Mouse (Mus musculus) embryo, embryonic 11 days (tissue): Measurements from ENCODE around the gene Cort.
"Not testable (repeated sequence)": the region's sequence is repeated elsewhere in the genome, so short reads cannot be mapped to it uniquely, and the experiment has no call there.

Source experiments
- DNase-seq: peaks from one replicate; pipeline ENCODE4 v3.0.0-alpha.2; 2015

Gene Cort

DNA sequence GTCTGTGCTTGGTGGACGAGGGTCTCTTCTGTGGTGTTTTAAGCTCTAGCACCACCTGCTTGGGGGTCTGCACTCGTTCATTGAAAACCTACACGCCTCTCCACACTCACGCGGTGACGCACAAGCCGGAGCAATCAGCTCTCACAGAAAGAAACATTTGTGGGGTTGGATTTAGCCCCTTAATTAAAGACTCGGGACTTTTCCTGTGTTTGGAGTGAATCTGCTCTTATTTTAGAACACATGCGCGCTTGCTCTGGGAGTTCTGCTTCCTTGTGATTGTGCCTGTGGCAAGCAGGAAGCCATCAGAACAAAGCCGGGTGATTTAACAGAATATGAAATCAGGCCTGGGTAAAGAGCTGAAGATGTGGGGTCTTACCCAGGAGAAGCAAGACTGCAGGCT, at the start of gene Cort:
Gene Cort, minus strand, starts transcription at position 101 of the 400 bp plus-strand sequence.
- no peak for DNase-seq

DNA sequence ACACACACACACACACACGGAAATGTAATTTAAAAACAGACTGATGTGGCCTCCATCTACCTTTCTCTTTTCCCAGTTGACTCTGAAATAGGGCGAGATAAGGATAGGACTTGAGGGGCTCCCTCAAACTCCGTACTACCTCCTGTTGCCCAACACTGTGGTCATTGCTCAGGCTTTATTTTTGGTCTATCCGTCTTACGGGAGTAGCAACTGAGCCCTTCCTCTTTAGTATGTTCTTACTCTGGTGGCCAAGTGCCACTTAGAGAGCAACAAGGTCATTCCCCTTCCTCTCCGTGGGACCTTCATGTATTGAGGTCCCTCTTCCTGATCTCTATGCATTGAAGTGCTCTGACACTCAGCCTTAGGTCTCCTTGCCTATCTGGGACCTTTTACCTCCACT, 47.1 kb upstream of the Cort start:
- no peak for DNase-seq

DNA sequence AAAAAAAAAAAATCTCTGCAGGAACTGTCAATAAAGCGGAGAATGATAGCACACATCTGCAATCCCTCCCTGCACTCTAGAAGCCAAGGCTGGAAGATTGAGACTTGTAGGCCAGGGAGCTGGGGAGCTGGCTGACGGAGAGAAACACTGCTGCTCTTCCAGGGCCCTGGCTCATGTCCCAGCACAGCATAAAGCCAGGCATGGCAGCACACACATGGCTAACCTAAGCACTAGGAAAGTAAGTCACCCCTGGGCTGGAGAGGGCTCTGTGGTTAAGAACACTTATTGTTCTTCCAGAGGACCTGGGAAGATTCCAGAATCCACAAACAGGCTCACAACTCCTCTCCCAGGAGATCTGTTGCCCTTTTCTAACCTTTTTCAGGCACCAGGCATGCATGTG, 46.1 kb upstream of the Cort start:
- no peak for DNase-seq

DNA sequence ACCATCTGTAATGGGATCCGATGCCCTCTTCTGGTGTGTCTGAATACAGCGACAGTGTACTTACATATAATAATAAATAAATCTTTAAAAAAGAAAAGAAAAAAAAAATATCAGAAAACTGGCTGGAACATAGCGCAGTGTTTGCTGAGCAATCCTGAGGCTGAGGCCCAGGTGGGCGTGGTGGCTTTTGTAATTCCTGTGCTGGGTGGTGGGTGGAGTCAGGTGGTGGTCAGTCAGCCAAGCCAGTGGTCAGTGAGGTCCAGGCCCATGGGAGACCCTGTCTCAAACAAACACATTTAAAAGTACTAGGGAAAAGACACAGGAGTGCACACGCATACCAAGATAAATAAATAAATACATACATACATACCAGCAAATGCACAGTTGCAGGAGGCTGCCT, 45.5 kb upstream of the Cort start:
- no peak for DNase-seq

DNA sequence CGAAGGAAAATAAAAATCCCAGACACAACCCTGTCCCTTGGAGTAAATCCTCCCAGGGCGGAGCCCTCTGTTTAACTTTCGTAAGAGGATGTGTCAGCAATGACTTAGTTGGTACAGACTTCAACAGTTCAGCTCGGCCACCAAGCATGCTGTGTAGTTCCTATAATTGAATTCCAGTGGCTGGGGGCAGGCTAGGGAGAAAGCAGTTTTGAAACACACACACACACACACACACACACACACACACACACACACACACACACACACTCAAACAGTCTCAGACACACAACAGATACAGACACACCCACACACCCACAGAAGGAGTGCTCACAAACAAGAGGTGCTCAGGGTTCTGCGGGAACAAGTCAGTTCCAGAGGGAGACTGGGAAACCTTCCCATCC, 45.0 kb upstream of the Cort start:
- no peak for DNase-seq

DNA sequence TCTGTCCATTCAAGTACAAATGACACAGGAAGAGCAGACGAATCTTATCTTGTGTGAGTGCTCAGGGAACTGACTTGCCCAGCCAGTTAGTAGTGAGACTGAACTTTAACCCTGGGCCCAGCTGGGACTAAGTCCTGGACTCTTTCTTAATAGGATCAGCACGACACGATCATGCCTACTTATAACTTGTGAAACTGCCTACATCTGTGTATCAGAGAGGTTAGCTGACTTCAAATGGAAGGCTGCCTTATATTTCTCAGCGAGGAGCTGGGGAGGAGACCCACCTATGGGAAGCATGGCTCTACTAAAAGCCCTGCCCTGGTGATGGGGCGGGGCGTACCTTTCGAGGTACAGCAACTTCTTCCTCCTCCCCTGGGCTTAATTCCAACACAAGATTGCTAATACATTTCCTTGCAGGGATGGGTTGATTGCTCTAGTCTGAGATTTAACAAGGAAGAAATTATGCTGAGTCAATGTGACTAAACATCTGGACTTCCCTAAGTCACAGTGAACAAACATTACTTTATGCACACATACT, 43.9 kb upstream of the Cort start:
- no peak for DNase-seq

DNA sequence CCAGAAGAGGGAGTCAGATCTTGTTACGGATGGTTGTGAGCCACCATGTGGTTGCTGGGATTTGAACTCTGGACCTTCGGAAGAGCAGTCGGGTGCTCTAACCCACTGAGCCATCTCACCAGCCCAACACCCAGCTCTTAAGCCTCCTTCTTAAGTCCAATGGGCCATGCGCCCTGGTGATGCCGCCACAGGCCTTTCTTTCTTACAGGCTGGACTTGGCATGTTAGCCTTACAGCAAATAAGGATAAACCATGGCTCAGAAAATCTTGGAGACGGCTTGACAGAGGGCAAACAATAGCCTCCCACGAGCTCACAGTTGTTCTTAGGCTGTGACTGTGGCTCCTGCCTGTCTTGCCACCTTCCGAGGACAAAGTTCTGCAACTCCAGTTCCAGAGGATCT, 43.4 kb upstream of the Cort start:
- not testable (repeated sequence) for DNase-seq

DNA sequence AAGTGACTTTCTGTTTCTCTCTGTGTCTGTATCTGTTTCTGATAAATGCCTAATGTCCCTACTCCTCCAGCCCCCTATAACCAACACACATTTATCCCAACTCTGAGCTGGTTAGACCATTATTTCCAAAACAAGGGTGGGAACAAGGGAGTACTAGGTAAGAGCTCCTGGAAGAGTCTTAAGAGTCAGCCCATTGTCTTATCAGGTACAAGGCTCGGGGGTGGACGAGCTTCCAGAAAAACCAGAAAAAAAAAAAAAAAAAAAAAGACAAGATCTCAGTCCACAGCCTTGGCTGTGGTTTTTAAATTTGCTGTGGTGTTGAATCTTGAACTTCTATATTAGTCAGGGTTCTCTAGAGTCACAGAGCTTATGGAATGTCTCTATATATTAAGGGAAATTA, 41.5 kb upstream of the Cort start:
- DNase-seq = no peak

DNA sequence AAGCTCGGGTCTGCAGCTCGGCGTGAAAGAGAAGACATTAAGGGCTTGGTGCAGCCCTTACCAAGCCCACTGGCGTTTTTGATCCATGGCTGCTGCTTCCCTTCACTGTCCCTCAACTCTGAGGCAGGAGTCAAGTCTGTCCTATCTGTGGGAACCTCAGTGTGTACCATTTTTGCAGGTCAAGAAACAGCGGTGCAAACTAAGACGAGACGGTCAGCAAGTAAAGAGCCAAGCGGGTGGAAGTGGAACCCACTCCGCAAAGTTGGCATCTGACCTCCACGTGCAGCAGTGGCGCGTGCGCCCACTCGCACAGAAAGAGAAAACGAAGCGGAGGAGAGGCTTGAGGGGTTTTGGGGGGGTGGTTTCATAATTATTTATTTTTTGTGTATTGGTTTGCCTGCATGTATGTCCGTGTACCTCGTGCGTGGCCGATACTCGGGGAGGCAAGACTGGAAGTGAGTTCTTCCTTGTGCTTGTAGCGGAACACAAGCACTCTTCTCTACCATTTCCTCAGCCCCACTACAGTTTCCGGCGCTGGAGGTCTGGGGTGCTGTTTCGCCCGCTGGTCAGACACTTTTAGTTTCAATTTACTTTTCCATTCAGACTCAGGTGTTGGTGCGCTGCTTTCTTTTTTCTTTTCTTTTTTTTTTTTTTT, 40.5 kb upstream of the Cort start:
- DNase-seq = peak; percentile 52

DNA sequence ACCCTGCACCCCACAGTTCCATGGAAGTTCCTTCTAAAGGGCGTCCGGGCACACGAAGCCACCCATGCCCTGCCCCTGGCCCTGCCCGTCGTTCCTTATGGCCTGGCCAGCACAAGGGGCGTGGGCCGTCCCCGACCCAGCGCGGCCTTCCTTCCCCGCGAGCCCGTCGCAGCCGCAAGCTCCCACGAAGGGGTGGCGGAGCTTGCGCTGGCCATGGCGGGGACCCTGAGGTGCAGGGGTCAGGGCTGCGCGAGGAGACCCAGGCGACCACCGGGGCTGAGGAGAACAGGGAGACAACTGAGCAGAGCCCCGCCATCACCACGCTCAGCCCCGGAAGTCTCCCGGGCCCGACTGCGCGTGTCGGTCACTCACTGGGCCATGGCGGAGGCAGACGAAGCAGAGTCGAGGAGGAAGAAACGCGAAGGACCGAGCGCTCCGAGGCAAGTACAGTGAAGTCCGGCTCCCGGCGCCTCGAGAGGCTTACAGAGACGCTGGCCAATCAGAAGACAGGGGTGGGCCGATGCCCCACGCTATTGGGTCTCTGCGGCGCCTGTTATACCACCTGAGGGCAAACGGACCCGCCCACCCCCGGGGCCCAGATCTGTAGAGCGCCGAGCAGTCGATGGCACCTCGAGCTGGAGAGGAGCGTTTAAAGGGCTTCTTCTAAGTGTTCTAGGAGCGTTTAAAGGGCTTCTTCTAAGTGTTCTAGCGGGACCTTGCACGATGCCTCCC, 39.8 kb upstream of the Cort start, which contains the start of gene Pgd:
Gene Pgd, minus strand, starts transcription at position 557 of the 732 bp plus-strand sequence.
- DNase-seq = peak; percentile 98

DNA sequence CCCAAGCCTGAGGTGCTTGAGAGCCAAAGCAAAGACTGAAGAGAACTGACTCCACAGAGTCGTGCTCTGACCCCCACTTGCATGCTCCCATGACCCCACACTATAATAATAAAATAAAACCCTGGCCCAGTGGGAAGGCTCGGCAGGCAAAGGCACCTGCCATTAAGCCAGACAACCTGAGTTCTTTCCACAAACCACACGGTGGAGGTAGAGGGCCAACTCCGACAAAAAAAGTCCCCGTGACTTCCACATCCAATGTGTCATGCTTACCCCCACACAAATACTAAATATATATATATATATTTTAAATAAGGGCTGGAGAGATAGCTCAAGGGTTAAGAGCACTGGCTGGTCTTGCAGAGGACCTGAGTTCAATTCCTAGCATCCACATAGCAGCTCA, 37.6 kb upstream of the Cort start:
- DNase-seq = no peak

DNA sequence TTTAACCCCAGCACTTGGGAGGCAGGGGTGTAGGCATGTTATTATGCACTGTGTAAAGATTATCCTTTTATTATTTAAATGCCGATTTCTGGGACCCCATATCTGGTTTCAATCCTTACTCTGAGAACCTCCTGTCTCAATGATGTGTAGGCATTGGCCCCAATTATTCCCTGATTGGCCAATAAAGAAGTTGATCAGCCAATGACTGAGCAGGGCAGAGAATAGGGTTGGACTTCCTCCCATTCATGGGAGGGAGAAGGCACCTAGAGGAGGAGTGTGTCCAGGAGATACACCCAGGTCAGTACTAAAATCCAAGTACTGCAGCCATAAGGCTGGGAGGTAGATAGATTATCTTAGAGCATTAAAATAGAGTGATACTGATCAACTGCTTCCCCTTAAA, 36.6 kb upstream of the Cort start:
- DNase-seq = no peak

DNA sequence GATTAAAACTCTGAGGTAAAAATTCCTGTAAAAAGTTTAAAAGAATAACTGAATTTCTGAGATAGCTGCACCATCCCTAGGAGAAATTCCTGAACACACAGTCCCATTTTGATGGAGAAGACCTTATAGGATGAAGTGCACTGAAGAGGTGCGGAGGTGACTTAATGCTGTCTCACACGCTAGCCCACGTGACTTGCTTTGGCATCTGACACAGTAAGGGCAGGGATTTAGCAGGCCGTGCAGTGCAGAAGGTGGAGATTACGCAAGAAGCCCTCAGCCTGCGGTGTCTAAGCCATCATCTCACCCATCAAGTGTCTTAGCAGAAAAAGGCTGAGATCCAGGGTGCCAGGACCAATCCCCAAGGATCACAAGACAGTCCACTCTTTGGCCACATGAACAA, 34.6 kb upstream of the Cort start:
- DNase-seq = no peak

DNA sequence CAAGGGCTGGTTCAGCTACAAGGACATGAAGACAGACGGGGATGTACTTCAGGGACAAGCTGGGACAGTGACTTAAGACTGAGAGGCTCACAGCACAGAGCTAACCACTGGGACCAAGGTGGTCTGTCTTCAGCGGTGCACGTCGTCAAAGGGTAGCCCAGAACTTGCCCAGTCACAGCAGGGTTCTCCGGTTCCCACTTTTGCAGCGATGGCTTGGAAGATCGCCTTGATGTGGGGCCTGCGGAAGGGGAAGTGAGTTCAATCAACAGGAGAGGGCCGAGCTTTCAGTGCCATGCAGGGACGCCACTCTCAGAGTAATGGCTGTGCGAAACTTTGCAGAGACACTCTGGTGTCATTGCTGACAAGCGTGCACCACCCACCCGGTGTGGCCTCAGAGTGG, 33.3 kb upstream of the Cort start:
- no peak for DNase-seq

DNA sequence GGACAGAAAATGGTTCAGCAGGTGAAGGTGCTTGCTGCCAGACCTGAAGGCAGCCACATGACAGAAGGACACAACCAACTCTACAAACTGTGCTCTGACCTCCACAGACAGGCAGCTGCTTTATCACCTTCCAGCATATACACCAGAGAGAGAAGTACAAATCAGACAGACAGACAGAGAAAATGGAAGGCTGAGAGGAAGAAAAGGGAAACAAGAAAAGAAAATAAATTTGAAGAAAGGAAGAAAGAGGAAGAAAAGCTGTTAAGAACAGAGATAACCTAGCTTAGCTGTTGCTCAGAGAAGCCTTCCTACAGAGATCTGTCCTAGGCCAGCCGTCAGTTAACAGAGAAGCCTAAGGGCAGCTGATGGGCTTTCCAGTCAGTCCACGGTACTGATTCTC, 32.6 kb upstream of the Cort start:
- no peak for DNase-seq

DNA sequence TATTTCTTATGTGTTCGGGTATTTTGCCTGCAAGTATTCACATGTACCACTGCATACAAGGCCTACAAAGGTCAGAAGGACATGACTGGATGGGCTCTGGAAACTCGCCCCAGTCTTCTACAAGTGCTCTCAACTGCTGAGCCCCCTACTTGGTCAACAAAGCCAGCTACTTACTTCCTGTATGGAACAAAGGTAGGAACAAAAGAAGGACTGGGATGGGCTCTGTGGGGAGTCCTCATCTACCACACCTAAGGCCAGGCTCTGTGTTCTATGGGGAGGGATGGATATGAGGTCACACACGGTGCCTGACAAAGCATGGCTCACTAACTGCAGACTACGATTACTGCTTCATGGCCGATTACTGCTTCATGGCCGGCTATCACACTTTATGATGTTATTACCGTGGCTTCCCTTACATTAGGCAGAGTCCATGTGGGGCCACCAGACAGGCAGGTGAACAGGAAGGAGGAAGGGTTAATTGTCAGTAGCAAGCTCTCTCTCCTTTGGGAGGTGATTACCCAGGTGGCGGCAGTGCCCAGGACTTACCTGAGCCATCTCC, 30.9 kb upstream of the Cort start:
- no peak for DNase-seq

DNA sequence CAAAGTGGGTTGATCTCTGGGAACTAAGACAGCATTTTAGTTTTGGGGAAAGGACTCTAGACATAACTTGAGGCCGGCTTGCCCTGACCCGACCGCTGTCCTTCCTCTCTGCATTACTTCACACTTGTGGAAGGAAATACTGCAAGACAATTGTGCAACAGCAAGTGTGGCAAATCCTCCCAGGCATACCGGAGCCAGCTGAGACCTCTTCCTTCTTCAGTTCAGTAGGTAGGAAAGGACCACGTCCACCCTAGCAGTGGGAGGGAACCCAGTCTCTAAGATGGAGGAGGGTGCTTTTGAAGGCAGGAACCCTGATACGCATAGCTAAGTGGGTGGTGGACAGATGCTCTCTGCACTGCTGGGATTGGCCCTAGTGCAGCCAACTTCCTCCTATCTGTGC, 29.1 kb upstream of the Cort start:
- no peak for DNase-seq

DNA sequence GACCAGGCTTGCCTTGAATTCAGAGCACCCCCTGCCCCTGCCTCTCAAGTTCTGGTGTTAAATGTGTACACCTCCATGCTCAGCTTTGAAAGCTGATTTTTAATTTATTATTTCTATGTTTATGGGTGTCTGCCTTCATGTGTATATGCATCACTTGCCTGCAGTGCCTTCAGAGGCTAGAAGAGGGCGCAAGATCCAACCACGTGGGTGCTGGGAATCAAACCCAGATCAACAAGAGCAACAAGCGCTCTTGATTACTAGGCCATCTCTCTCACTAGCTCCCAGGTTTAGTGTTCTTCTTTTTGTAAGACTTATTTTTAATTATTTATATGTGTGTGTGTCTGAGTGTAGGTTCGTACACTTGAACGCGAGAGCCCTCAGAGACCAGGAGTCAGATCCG, 28.3 kb upstream of the Cort start:
- DNase-seq = no peak

DNA sequence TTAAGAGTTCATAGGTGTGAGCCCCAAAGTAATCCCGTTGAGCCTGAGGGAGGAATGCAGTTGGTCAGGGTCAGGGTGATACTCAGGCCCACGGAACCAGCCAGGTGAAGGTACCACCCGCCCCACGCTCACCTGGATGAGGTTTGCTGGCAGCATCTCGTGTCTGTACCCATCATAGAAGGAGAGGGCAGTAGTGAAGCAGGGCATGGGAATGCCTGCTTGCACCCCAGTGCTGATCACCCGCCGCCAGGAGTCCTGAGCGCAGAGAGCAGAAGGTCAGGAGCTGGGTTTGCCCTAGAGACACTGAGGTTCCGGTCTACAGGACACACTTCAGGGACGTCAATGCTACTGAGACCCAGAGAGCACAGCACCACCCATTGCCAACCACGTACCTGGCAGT, 24.2 kb upstream of the Cort start:
- DNase-seq = no peak

DNA sequence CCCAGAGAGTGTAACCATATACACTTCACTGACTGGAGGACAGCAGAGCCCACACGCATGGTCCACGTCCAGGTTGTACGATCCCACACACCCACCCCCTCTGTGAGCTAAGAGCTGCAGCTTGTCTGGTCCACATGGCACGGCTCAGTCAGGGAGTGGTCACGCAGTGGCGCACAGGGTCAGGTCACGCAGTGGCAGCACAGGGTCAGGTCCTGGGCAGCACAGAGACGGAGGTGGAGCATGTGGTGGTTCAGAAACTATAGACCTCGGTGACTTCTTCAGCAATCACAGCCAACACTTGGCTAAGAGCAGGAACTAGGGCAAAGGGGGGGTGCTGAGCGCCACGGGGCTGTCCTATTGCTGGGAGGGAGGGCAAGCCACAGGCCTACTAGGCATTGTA, 23.7 kb upstream of the Cort start:
- no peak for DNase-seq

DNA sequence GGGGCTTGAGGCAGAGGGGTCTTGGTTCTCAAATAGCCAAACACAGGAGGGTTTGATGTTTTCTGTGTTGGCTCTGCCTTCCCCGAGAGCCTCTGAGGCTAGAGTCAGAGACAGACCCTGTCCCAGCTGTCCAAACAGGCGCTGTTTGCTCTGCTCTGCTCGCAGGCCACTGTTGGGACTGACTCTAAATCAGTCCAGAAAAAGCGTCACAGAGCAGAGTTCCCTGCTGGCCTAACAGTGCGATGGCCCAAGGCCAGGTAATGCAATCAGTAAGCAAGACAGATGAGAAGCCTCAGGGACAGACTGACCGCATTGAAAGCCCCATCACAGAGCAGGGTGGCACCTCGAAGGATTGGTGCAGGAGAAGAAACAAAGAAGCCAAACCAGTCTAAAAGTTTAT, 23.0 kb upstream of the Cort start:
- DNase-seq = peak; percentile 42

DNA sequence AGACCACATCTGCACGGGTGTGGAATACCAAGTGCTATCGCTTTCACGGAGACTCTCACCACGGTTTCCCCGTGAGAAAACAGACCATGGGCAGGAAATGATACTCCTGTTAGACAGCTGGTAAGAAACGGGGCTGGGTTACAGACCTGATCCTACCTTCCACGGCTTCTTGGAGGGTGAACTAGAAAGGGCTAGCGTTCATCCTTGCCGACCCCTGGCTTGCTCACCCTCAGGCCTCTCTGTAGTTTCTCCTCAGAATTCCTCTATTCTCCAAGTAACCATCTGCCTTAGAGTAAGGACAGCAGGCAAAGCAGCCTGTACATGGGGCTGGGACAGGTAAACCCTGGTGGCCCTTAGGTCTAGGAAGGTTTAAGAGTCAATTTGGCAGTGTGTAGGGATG, 22.6 kb upstream of the Cort start:
- DNase-seq = no peak

DNA sequence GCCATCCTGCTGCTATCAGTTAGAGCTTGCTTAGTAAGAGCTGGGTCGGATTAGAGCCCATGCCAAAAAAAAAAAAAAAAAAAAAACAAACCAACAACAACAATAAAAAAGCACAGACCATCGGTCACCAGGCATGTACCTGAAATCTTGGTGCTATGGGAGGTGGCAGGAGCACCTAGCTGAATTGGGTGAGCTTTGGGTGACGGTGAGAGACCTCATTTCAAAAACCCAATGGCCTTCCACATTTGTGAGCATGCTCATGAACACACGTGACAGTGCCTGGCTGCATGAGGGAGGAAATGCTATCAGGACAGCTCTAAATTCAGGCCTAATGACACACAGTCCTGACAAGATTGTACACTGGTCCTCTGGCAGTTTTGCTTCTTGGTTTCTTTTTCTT, 21.5 kb upstream of the Cort start:
- no peak for DNase-seq

DNA sequence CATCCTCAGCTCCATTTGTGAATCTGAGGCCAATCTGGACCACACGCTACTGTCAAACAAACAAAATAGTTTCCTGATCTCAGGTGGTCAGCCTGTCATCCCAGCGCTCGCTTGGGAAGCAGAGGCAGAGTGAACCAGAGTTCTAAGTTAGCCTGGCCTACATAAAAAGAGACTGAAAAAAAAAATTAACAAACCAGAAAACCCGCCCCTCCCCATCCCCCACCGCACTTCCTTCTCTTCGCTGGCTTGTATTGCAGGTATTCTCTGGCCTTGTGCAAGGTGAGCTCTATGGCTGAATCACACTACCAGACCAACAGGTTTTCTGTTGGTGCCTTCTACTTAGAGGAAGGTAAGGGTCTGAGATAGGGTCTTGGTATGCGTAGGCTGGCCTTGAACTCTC, 21.0 kb upstream of the Cort start:
- DNase-seq = no peak
